Mouse (Mus musculus): ENCODE measurements around the gene Gys2. TPM values are rescaled to one million over a fixed set of nuclear protein-coding genes. Genes with fewer than 3 reads are reported as not detected.

The Gys2 gene
- polyA plus RNA-seq, 1 experiment from 2014 or later = 83.9 TPM

DNA sequence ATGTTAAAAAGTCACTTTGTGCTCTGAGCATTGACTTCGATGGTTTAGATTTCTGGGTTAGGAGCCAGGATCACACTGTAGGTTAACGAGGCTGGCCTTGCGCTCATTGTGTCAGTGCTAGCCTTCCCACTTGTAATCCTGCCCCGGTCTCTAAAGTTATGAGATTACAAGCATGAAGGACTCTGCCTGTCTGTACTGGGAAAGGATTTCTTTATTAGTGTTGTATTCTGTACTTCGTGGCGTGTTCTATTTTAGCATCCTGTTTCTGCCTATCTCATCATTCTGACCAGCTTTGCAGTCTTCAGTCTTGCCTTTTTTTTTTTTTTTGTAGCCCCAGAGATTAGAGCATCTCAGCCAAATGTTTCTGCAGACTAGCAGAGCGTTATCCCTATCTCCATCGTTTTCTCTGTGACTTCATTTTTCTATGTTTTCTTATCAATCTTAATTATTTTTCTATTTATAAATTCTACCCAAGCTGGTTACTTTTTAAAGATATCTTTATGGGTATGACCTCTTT lies 85.1 kb downstream of the Gys2 start:
- H3K27me3 ChIP-seq (ENCODE audit: control insufficient read depth, insufficient read depth, low read depth, low read length) = no peaks in the 10 kb centered on the region
- 6% methylated on average over 8 of the region's 8 CpGs for WGBS (ENCODE audit: insufficient replicate concordance)
- peak overlapping the region; percentile 88 for H3K9ac ChIP-seq (ENCODE audit: low read depth, low read length)
- H3K4me2 ChIP-seq (ENCODE audit: low read depth, low read length) = peak overlapping the region; percentile 92
- no peaks in the 10 kb centered on the region for H3K36me3 ChIP-seq (ENCODE audit: control insufficient read depth, insufficient read depth)
- H3K4me1 ChIP-seq (ENCODE audit: control insufficient read depth, low read depth, low read length) = peaks cover 12% of the 10 kb centered on the region
- H3K4me3 ChIP-seq (ENCODE audit: low read depth, low read length) = peak overlapping the region; percentile 96
- no peaks in the 10 kb centered on the region for H3K9me3 ChIP-seq (replicated peaks; ENCODE audit: control insufficient read depth, low read length)
- H3K27ac ChIP-seq (ENCODE audit: low read length) = peak overlapping the region; percentile 64; the same call in 1 of the 2 replicates
- no peak for ATAC-seq (ENCODE audit: low read depth)

DNA sequence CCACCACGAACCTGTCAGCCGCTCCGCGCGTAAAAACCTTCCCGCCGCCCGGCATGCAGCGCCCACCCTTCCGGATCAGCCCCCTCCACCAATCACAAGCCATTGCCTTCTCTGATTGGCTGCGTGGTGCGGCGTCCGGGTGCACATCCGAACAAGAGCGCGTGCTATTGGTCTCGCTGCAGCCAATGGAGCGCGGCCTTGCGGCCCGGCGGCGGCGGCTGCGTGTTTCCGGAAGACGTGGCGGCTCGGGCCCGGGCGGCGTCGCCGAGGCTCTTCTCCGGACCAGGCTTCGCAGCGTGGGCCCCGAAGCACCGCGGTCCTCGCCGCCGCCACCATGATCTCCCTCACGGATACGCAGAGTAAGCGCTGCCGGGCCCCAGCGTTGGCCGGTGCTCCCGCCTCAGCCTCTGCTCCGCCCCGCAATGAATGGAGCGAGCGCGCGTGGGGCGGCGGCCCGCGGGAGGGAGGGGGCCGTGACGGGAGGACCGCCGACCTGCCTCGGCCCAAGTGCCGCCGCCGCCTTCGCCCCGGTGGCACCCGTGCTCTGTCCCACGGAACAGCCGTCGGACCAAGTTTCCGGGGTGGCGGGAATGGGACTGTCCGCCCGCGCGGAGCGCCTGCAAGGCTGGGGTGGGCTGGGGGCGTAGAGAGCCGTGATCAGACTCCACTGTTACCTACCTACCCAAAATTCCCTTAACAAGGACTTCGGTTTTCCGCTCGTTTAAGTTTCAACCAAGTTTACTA lies 85.7 kb downstream of the Gys2 start, which contains the start of the genes Recql and Golt1b:
Gene Recql, minus strand, starts transcription at position 77 of the 744 bp plus-strand sequence.
Gene Golt1b, plus strand, starts transcription at position 211 of the 744 bp plus-strand sequence.
- peak; percentile 99 for ATAC-seq (ENCODE audit: low read depth)
- H3K27me3 ChIP-seq (ENCODE audit: control insufficient read depth, insufficient read depth, low read depth, low read length) = no peaks in the 10 kb centered on the region
- H3K27ac ChIP-seq (ENCODE audit: low read length) = peak within 1 kb of the TSS; percentile 64
- no peaks in the 10 kb centered on the region for H3K9me3 ChIP-seq (replicated peaks; ENCODE audit: control insufficient read depth, low read length)
- H3K4me3 ChIP-seq (ENCODE audit: low read depth, low read length) = peak within 1 kb of the TSS; percentile 96
- peaks cover 12% of the 10 kb centered on the region for H3K4me1 ChIP-seq (ENCODE audit: control insufficient read depth, low read depth, low read length)
- peak within 1 kb of the TSS; percentile 88 for H3K9ac ChIP-seq (ENCODE audit: low read depth, low read length)
- no peaks in the 10 kb centered on the region for H3K36me3 ChIP-seq (ENCODE audit: control insufficient read depth, insufficient read depth)
- under 1% methylated on average over 86 of the region's 87 CpGs for WGBS (ENCODE audit: insufficient replicate concordance)
- peak within 1 kb of the TSS; percentile 92 for H3K4me2 ChIP-seq (ENCODE audit: low read depth, low read length)

DNA sequence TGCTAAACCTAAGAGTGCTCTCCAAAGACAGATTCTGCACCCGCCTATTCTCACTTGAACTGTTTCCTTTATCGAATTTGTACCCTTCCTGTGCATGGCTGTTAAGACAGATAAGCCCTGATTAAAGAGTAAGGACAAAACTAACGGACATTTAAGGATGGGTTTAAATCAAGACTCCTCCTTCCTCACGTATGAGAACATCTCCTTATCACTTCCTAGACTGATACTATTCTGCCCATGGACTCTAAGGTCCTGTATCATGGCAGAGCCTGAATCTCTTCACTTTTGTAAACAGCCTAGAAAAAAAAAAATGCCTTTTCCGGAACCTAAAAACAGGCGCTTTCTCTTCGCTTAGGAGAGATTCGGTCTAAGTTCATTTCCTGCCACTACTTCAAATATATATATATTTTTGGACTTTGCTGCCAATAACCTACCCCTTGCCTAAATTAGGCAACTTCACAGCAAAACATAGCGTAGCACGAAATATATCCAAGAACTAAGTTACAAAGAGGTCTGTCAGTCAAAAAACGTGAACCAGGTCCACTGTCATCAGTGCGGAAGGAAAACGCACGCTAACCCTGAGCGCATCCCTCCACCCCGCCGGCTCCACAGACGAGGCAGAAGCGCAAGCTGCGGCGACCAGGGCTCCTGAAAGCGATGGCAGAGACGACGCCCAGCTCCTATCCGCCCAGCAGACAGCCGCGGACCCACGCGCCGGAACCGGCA lies 86.5 kb downstream of the Gys2 start:
- peak overlapping the region; percentile 46 for H3K9ac ChIP-seq (ENCODE audit: low read depth, low read length)
- H3K4me1 ChIP-seq (ENCODE audit: control insufficient read depth, low read depth, low read length) = peaks cover 12% of the 10 kb centered on the region
- peak overlapping the region; percentile 64 for H3K4me2 ChIP-seq (ENCODE audit: low read depth, low read length)
- 1% methylated on average over 31 of the region's 31 CpGs for WGBS (ENCODE audit: insufficient replicate concordance)
- peak overlapping the region; percentile 96 for H3K4me3 ChIP-seq (ENCODE audit: low read depth, low read length)
- H3K9me3 ChIP-seq (replicated peaks; ENCODE audit: control insufficient read depth, low read length) = no peaks in the 10 kb centered on the region
- peak overlapping the region; percentile 25 for H3K27ac ChIP-seq (ENCODE audit: low read length)
- ATAC-seq (ENCODE audit: low read depth) = peak; percentile 51
- no peaks in the 10 kb centered on the region for H3K27me3 ChIP-seq (ENCODE audit: control insufficient read depth, insufficient read depth, low read depth, low read length)
- H3K36me3 ChIP-seq (ENCODE audit: control insufficient read depth, insufficient read depth) = no peaks in the 10 kb centered on the region

DNA sequence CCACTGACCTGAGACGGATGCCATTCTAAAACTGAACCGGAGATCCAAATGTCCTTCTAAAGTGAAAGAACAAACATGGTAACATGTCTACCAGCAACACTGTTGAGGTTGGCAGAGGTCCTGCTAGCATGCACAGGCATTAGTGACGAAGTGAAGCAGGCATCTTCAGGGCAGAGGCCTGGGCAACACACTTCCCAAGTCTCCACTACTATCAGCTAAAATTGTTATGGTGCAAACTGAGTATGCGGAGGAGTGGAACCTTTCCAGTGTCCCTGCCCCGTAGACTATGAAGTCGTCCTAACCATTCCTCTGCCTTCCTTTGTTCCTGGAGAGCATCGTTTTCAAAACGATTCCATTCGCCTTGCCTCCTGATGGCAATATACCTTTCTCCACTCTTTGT lies 88.4 kb downstream of the Gys2 start:
- H3K36me3 ChIP-seq (ENCODE audit: control insufficient read depth, insufficient read depth) = no peaks in the 10 kb centered on the region
- no peak overlapping the region for H3K9ac ChIP-seq (ENCODE audit: low read depth, low read length)
- WGBS (ENCODE audit: insufficient replicate concordance) = 79% methylated on average over 9 of the region's 9 CpGs

DNA sequence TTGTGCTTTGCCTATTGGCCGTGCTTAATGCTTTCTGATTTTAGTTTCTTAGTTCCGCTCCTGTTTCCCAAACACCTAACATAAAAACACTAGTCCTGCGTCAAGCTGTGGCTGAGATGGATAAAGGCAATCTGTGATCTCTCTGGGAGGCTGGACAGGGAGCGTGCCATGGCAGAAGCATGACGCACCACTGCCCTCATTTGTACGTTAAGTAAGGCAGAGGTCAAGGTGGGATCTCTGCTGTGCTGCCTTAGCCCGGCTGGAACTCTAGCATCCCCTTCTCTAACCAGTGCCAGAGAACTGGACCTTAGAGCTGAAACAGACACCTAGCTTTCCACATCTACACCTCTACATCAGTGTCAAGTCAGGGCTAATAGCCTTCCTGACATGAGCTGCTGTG lies 91.3 kb downstream of the Gys2 start:
- ATAC-seq (ENCODE audit: low read depth) = no peak
- no peaks in the 10 kb centered on the region for H3K27me3 ChIP-seq (ENCODE audit: control insufficient read depth, insufficient read depth, low read depth, low read length)
- peaks cover 2% of the 10 kb centered on the region for H3K36me3 ChIP-seq (ENCODE audit: control insufficient read depth, insufficient read depth)
- no peak overlapping the region for H3K4me2 ChIP-seq (ENCODE audit: low read depth, low read length)
- H3K4me3 ChIP-seq (ENCODE audit: low read depth, low read length) = no peak overlapping the region
- no peak overlapping the region for H3K9ac ChIP-seq (ENCODE audit: low read depth, low read length)
- WGBS (ENCODE audit: insufficient replicate concordance) = 79% methylated on average over 7 of the region's 7 CpGs
- H3K9me3 ChIP-seq (replicated peaks; ENCODE audit: control insufficient read depth, low read length) = no peaks in the 10 kb centered on the region
- H3K27ac ChIP-seq (ENCODE audit: low read length) = no peak overlapping the region
- H3K4me1 ChIP-seq (ENCODE audit: control insufficient read depth, low read depth, low read length) = peaks cover 3% of the 10 kb centered on the region; the same call in 1 of the 2 replicates

More for the DNA sequence above, 88.4 kb downstream of the Gys2 start:
- no peak for ATAC-seq (ENCODE audit: low read depth)
- H3K4me1 ChIP-seq (ENCODE audit: control insufficient read depth, low read depth, low read length) = peaks cover 12% of the 10 kb centered on the region
- no peaks in the 10 kb centered on the region for H3K27me3 ChIP-seq (ENCODE audit: control insufficient read depth, insufficient read depth, low read depth, low read length)
- H3K9me3 ChIP-seq (replicated peaks; ENCODE audit: control insufficient read depth, low read length) = no peaks in the 10 kb centered on the region
- no peak overlapping the region for H3K27ac ChIP-seq (ENCODE audit: low read length)
- H3K4me3 ChIP-seq (ENCODE audit: low read depth, low read length) = no peak overlapping the region
- no peak overlapping the region for H3K4me2 ChIP-seq (ENCODE audit: low read depth, low read length)

DNA sequence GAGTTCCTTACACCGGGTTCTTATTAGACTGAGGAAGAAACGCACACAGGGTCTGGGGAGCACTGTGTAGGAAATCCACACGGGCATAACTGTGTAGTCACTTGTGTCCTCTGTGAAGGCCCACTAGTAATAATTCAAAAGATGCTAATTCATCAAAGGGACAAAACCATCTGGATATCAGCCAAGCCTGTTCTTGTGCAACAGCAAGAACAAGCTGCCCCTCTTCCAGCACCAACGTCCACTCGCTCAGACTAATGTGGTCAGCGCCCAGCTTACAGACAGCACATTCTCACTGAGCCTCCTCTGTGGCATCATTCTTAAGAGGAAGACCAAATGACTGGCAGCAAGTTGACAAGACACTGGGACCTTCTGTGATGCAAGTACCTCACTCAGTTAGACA lies 92.9 kb downstream of the Gys2 start:
- WGBS (ENCODE audit: insufficient replicate concordance) = 78% methylated on average over 6 of the region's 6 CpGs
- H3K9ac ChIP-seq (ENCODE audit: low read depth, low read length) = no peak overlapping the region
- no peak overlapping the region for H3K4me3 ChIP-seq (ENCODE audit: low read depth, low read length)
- H3K4me1 ChIP-seq (ENCODE audit: control insufficient read depth, low read depth, low read length) = no peaks in the 10 kb centered on the region
- H3K4me2 ChIP-seq (ENCODE audit: low read depth, low read length) = no peak overlapping the region
- H3K9me3 ChIP-seq (replicated peaks; ENCODE audit: control insufficient read depth, low read length) = no peaks in the 10 kb centered on the region
- H3K36me3 ChIP-seq (ENCODE audit: control insufficient read depth, insufficient read depth) = peaks cover 15% of the 10 kb centered on the region
- H3K27ac ChIP-seq (ENCODE audit: low read length) = no peak overlapping the region
- ATAC-seq (ENCODE audit: low read depth) = no peak
- H3K27me3 ChIP-seq (ENCODE audit: control insufficient read depth, insufficient read depth, low read depth, low read length) = no peaks in the 10 kb centered on the region

DNA sequence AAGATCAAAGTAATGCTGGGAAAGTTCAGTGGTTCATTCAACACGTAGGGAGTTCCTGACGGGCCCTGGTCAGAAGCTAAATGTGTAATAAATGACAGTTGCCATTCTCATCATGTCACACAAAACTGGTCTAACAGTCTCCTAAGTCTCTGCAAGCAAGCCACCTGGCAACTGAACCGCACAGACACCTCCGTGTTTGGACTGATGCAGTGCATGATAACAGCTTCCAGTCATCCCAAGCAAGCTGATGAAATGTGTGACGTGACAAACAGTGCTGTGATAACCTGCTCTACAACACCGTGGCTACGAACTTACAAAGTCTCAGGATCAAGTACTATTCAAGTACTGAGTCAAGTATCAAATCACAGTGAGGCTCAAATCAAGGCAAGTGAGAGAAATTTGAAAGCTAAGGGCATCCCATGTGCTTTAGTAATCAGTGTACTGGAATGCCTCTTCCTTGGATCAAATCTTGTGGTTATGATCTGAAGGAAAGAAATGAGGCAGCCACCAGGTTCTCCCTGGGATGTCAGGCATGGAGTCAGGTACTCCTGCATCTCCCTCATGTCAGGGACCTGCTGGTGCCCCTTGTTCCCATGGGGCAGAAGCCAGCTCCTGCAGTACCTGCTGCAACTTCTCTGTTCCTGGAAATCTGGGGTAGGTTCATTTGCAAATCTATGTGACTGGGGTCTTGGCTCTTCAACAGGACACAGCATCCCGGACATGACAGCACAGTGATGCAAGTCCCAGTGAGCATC lies 94.2 kb downstream of the Gys2 start:
- H3K27me3 ChIP-seq (ENCODE audit: control insufficient read depth, insufficient read depth, low read depth, low read length) = no peaks in the 10 kb centered on the region
- H3K9ac ChIP-seq (ENCODE audit: low read depth, low read length) = no peak overlapping the region
- no peaks in the 10 kb centered on the region for H3K4me1 ChIP-seq (ENCODE audit: control insufficient read depth, low read depth, low read length)
- no peak overlapping the region for H3K4me3 ChIP-seq (ENCODE audit: low read depth, low read length)
- H3K4me2 ChIP-seq (ENCODE audit: low read depth, low read length) = no peak overlapping the region
- H3K9me3 ChIP-seq (replicated peaks; ENCODE audit: control insufficient read depth, low read length) = no peaks in the 10 kb centered on the region
- no peak overlapping the region for H3K27ac ChIP-seq (ENCODE audit: low read length)
- WGBS (ENCODE audit: insufficient replicate concordance) = 77% methylated on average over 8 of the region's 8 CpGs
- no peak for ATAC-seq (ENCODE audit: low read depth)
- H3K36me3 ChIP-seq (ENCODE audit: control insufficient read depth, insufficient read depth) = peaks cover 19% of the 10 kb centered on the region

DNA sequence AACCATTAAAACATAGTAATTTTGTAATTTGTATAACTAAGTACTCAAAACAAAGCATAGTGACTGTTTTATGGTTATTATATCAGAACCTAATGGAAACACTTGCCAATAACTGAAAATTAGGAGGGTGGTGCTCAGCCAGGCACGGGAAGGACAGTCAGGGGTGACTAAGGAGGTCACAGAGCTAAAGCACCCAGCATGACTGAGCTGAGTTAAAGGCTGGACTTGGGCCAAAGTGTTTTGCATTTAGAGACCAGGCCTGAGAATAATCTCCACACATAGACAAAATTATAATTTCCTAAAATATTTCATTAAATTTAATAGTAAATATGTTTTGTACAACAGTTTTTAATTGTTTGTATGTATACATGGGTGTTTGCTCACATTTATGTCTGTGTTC lies 95.8 kb downstream of the Gys2 start:
- 63% methylated on average over 1 of the region's 1 CpGs for WGBS (ENCODE audit: insufficient replicate concordance)
- peaks cover 29% of the 10 kb centered on the region for H3K36me3 ChIP-seq (ENCODE audit: control insufficient read depth, insufficient read depth)
- H3K9me3 ChIP-seq (replicated peaks; ENCODE audit: control insufficient read depth, low read length) = no peaks in the 10 kb centered on the region

More for the DNA sequence above, 95.8 kb downstream of the Gys2 start:
- H3K9ac ChIP-seq (ENCODE audit: low read depth, low read length) = no peak overlapping the region
- no peak overlapping the region for H3K27ac ChIP-seq (ENCODE audit: low read length)
- H3K4me1 ChIP-seq (ENCODE audit: control insufficient read depth, low read depth, low read length) = no peaks in the 10 kb centered on the region
- ATAC-seq (ENCODE audit: low read depth) = no peak
- no peak overlapping the region for H3K4me3 ChIP-seq (ENCODE audit: low read depth, low read length)
- no peaks in the 10 kb centered on the region for H3K27me3 ChIP-seq (ENCODE audit: control insufficient read depth, insufficient read depth, low read depth, low read length)
- H3K4me2 ChIP-seq (ENCODE audit: low read depth, low read length) = no peak overlapping the region
